Comparison of ENCODE assay signal across 30 mouse cellular contexts in genomic region chr17:25550020-25550419, GRCm38 (mm10). TPM values are rescaled to one million over a fixed set of nuclear protein-coding genes. Genes with fewer than 3 reads are reported as not detected.
"Had no signal": no experiment of that assay in that cellular context is flagged by ENCODE, and none has a peak within 500 bp of the region (broad histone marks: within the 10 kb centered on the region; RNA-seq: fewer than 3 reads in every experiment).

No protein-coding gene starts in this region.

- H3K4me2 ChIP-seq: heart, embryonic 11.5 days; heart, embryonic 13.5 days; heart, embryonic 15.5 days; hindbrain, embryonic 13.5 days; hindbrain, embryonic 15.5 days; kidney, embryonic 15.5 days; limb, embryonic 12.5 days; liver, embryonic 12.5 days had no signal

- H3K27ac ChIP-seq: heart, adult 2 months; heart, embryonic 13.5 days; heart, embryonic 15.5 days; hindbrain, embryonic 13.5 days; hindbrain, embryonic 15.5 days; hindbrain, postnatal 0 days; kidney, embryonic 15.5 days; kidney, postnatal 0 days; limb, embryonic 12.5 days; liver, embryonic 12.5 days; liver, embryonic 14.5 days had no signal

- H3K9ac ChIP-seq: heart, embryonic 13.5 days; heart, embryonic 15.5 days; hindbrain, embryonic 13.5 days; hindbrain, embryonic 15.5 days; kidney, embryonic 15.5 days; limb, embryonic 12.5 days; liver, embryonic 12.5 days; liver, embryonic 14.5 days had no signal

- H3K4me3 ChIP-seq: heart, adult 2 months; heart, embryonic 13.5 days; heart, embryonic 15.5 days; hindbrain, embryonic 13.5 days; hindbrain, embryonic 15.5 days; kidney, embryonic 15.5 days; limb, embryonic 12.5 days; liver, embryonic 12.5 days had no signal

- H3K9me3 ChIP-seq: heart, embryonic 13.5 days; heart, embryonic 15.5 days; hindbrain, embryonic 13.5 days; hindbrain, embryonic 15.5 days; kidney, embryonic 15.5 days; limb, embryonic 12.5 days; liver, embryonic 12.5 days had no signal

- ATAC-seq: hindbrain, postnatal 0 days; intestine, embryonic 16.5 days; liver, embryonic 12.5 days had no signal

- DNase-seq: gastrocnemius, postnatal 14 days; gastrocnemius, postnatal 36 days; heart, adult 11 months; heart, adult 2 months; heart, postnatal 14 days; heart, postnatal 36 days; kidney, adult 11 months; kidney, adult 2 months; kidney, adult 9 months; kidney, postnatal 14 days; kidney, postnatal 36 days; left cerebral cortex, postnatal 4 days had no signal

- H3K36me3 ChIP-seq: heart, embryonic 13.5 days; heart, embryonic 15.5 days; hindbrain, embryonic 13.5 days; hindbrain, embryonic 15.5 days; kidney, embryonic 15.5 days; limb, embryonic 12.5 days; liver, embryonic 12.5 days had no signal

- H3K4me1 ChIP-seq: hindbrain, embryonic 15.5 days; liver, embryonic 12.5 days had no signal

- H3K27me3 ChIP-seq: hindbrain, embryonic 15.5 days; kidney, embryonic 15.5 days; limb, embryonic 12.5 days had no signal

RNA-seq across cellular contexts. Expression of gene Sox8, which starts 20.5 kb away (rescaled TPM):
- total RNA-seq: hematopoietic stem cell, adult 5-6 weeks; liver, adult 2 months had no signal
- polyA plus RNA-seq: liver, adult 2 months had no signal

RNA-seq across cellular contexts. Expression of gene Sstr5, which starts 52.9 kb away (rescaled TPM):
- total RNA-seq: gastrocnemius, adult 18-20 months; gastrocnemius, adult 8-10 months; gastrocnemius, postnatal 14 days; gastrocnemius, postnatal 36 days; heart, adult 2 months; heart, postnatal 14 days; heart, postnatal 36 days; hematopoietic stem cell, adult 5-6 weeks; liver, adult 2 months had no signal
- polyA plus RNA-seq: gonadal fat pad, adult 2 months; heart, adult 2 months; heart, postnatal 0 days; kidney, adult 2 months; kidney, embryonic 15.5 days; kidney, postnatal 0 days; liver, adult 2 months; liver, embryonic 12.5 days had no signal
